Mouse (Mus musculus) cortical plate, adult 2 months (tissue): ENCODE measurements around the gene Gtf2a1l. TPM values are rescaled to one million over a fixed set of nuclear protein-coding genes. Genes with fewer than 3 reads are reported as not detected.

ENCODE experiments used
- H3K27ac ChIP-seq: fragments of 200-500 bp; 2 replicates; pipeline ENCODE4 v1.5.1; 2012; ENCODE audit warnings: low read length, control low read depth, inconsistent platforms; ENCODE audit not compliant: insufficient read depth
- H3K4me1 ChIP-seq: fragments of 200-500 bp; 2 replicates; pipeline ENCODE4 v1.6.1; 2011; ENCODE audit warnings: low read length; ENCODE audit not compliant: control insufficient read depth, insufficient read depth
- H3K4me3 ChIP-seq: fragments of 200-500 bp; 2 replicates; pipeline ENCODE4 v1.5.1; 2011; ENCODE audit warnings: mild to moderate bottlenecking, low read length, control low read depth; ENCODE audit not compliant: insufficient read depth
- CTCF ChIP-seq: fragments of 200-500 bp; IDR thresholded peaks from 2 replicates; pipeline ENCODE4 v1.5.1; 2011; ENCODE audit warnings: mild to moderate bottlenecking, control low read depth, low read length; ENCODE audit not compliant: insufficient read depth; ENCODE audit errors: extremely low read depth
- POLR2A ChIP-seq: fragments of 200-500 bp; IDR thresholded peaks from 2 replicates; pipeline ENCODE4 v1.6.1; 2011; ENCODE audit warnings: mild to moderate bottlenecking, low read length, control low read depth; ENCODE audit not compliant: insufficient read depth; ENCODE audit errors: extremely low read depth
- polyA plus RNA-seq: library from polyadenylated mRNA; depleted of rRNA; stranded (reverse); fragments of >200 nt; gene quantifications from 2 replicates; pipeline ENCODE4 v1.2.3, GENCODE M21; 2012; rRNA removed

The Gtf2a1l gene
- 0.08 and 0.40 TPM in 2 replicates for polyA plus RNA-seq

DNA sequence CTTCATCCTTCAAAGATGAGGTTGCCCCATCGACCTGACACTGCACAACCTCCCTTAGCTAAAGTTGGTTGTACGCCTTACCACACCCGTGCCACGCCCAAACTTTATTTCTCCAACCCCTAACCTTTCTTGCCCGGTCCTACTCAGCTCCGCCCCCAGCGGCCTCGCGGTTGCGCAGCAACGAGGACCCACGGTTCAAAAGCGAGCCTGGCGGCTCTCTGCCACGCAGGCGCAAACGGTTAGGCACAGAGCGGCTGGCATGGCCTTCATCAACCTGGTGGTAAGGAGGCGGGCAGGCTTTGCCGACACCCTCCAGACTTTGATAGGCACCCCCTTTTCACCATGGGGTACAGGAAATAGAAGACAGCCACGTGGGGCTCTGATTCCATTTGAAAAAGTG lies at the start of gene Gtf2a1l:
Gene Gtf2a1l (plus strand): TSS at position 209 of the 400 bp plus-strand sequence.
- Histone ChIP-seq H3K4me1 (no peaks in the 10 kb centered on the region; the same call in 1 of the 2 replicates), H3K4me3 (no peak within 1 kb of the TSS), H3K27ac (no peak within 1 kb of the TSS)
- TF ChIP-seq POLR2A (no peak), CTCF (no peak)

- H3K27ac ChIP-seq = no peak overlapping the region
- H3K4me1 ChIP-seq = no peaks in the 10 kb centered on the region
- no peak overlapping the region for H3K4me3 ChIP-seq
- no peak for TF ChIP-seq POLR2A
- no peak for TF ChIP-seq CTCF
Measured at GRCm38 (mm10) chr17:88620935-88621334, 47.5 kb upstream of the Gtf2a1l start.

DNA sequence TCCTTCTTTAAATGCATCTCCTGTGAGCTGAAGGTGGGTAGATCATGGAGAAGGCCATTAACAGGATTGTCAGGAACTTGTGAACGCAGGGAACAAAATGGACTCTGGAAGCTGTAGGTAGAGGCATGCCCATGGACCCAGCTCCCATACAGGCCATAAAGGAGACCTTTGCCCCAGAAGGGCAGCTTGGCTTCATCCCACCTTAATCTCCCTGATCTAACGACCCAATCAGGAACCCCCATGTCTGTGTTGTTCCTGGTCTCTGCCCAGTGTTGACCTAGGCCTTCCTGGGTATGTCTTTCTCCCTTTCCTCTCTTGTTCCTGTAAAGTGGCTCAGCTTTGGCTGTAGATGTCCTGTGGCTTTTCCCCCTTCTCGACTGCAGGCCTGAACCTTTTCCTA lies 47.1 kb upstream of the Gtf2a1l start:
- Histone ChIP-seq H3K4me1 (no peaks in the 10 kb centered on the region), H3K27ac (no peak overlapping the region), H3K4me3 (no peak overlapping the region)
- TF ChIP-seq POLR2A (no peak), CTCF (no peak)

GRCm38 (mm10) chr17:88622711-88623110 lies 45.7 kb upstream of the Gtf2a1l start:
- TF ChIP-seq CTCF (no peak), POLR2A (no peak)
- Histone ChIP-seq H3K4me3 (no peak overlapping the region), H3K4me1 (no peaks in the 10 kb centered on the region), H3K27ac (no peak overlapping the region)

GRCm38 (mm10) chr17:88624386-88624785 lies 44.1 kb upstream of the Gtf2a1l start:
- TF ChIP-seq POLR2A (no peak), CTCF (no peak)
- Histone ChIP-seq H3K4me1 (no peaks in the 10 kb centered on the region), H3K27ac (no peak overlapping the region), H3K4me3 (no peak overlapping the region)

- TF ChIP-seq CTCF = no peak
- Histone ChIP-seq H3K27ac (no peak overlapping the region), H3K4me3 (no peak overlapping the region), H3K4me1 (no peaks in the 10 kb centered on the region)
Measured at GRCm38 (mm10) chr17:88625350-88625749, 43.1 kb upstream of the Gtf2a1l start.

DNA sequence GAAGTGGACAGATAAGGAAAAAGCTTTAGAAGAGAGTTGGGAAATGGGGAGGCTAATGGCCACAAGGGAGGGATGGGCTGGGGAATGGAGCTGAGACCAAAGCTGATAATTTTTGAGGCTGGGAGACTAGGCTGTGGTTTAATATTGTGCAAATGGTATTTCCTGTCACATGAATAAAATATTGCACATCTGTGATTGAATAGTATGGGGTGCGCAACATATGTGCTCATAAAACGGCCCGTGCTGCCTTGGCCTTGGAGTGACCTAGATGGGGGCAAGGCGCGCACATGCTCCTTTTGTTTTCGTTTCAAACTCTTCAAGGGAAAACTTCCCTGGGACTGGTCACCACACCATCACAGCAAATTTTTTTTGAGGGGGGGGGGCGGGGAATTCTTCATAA lies 42.5 kb upstream of the Gtf2a1l start:
- no peak overlapping the region for H3K4me3 ChIP-seq
- TF ChIP-seq POLR2A (no peak), CTCF (no peak)
- no peak overlapping the region for H3K27ac ChIP-seq
- H3K4me1 ChIP-seq = no peaks in the 10 kb centered on the region

DNA sequence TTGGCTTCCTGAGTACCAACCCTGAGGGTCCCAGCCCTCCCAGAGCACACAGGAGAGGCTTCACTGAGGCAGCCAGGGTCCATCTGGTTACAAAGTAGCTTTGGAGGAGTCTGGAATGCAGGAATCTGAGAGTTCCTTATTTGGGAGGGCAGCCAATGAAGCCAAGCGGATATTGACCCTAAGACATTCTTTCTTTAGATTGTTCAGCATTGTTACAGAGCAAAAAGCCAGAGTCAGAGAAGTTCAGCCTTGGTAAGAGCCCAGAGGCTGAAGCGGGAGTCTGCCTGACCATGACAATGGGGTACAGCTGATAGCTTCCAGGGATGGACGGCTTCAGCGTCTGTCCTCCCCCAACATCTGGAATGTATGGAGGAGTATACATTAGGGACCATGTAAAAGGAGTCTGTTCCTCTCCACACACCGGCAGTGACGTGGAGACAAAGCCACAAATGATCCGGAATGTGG lies 42.1 kb upstream of the Gtf2a1l start:
- Histone ChIP-seq H3K4me1 (no peaks in the 10 kb centered on the region), H3K4me3 (no peak overlapping the region), H3K27ac (no peak overlapping the region; the same call in 1 of the 2 replicates)
- TF ChIP-seq CTCF = no peak
- no peak for TF ChIP-seq POLR2A

DNA sequence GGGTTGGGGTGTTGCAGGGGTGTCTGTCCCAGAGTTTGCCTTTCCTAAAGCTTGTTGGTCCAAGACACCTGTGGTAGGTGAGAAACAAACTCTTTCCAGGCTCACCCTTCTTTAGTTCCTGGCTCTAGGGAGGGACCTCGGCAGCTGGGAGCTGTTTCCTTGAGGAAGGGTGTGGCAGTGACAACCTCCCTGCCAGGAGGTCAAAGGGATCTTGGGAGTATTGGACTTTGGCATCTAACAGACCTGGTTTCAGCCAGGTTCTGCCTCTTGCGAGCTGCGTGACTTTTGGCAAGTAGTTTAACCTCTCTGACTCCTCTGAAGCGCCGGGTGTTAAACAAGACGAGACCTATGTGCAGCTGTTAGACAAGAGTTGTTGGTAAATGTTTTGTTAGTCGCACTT lies 41.3 kb upstream of the Gtf2a1l start:
- TF ChIP-seq POLR2A (no peak), CTCF (no peak)
- Histone ChIP-seq H3K4me1 (no peaks in the 10 kb centered on the region), H3K27ac (no peak overlapping the region), H3K4me3 (no peak overlapping the region)

DNA sequence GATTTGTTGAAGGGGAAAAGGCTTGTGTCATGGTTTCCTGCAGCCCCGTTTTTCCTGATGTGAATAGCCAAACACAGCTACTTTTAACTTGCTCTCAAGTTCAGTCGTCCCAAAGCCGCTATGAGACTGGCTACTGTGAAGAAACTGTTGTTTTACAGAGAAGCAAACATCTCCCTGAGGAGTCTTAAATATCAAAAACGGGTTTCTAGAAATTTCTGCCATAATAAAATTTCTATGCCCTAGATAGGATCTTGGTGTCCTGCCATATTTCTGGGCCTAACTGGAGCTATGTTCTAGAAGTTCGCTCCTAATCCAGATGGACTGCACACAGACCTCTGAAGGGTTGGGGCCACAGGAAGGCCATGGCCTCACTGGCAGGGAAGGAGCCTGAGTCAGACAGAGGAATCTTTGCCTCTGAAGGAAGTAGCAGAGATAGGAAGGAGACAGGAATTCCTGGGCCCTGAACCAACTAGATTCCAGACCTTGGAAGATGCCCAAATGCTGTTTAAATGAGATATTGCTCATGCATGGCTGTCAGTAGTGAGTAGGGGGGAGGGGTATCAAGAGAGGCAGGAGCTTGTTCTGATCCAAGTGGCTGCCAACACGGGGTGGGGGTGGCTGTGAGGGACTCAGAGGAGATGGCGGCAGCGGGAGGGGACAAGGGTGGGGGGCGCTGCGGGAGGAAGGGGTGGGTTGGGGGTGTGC lies 39.6 kb upstream of the Gtf2a1l start:
- TF ChIP-seq POLR2A (no peak), CTCF (no peak)
- Histone ChIP-seq H3K4me3 (no peak overlapping the region), H3K27ac (no peak overlapping the region), H3K4me1 (no peaks in the 10 kb centered on the region)

GRCm38 (mm10) chr17:88629381-88629759 lies 39.1 kb upstream of the Gtf2a1l start:
- H3K4me3 ChIP-seq = no peak overlapping the region
- H3K27ac ChIP-seq = peak overlapping the region; percentile 74; the same call in 1 of the 2 replicates
- no peaks in the 10 kb centered on the region for H3K4me1 ChIP-seq
- no peak for TF ChIP-seq POLR2A
- no peak for TF ChIP-seq CTCF
